Mouse (Mus musculus) heart, embryonic 15.5 days (tissue): Measurements from ENCODE around the gene Rtf1. TPM values are rescaled to one million over a fixed set of nuclear protein-coding genes. Genes with fewer than 3 reads are reported as not detected.
"Not testable (repeated sequence)": the region's sequence is repeated elsewhere in the genome, so short reads cannot be mapped to it uniquely, and the experiment has no call there.

Experiments used
- ATAC-seq: fragments of 200-750 bp; cut with Nextera tagmentation; replicated peaks from 2 replicates; pipeline ENCODE4 v1.8.0; 2017; ENCODE audit warnings: low read depth, moderate TSS enrichment; ENCODE audit not compliant: insufficient number of reproducible peaks, insufficient read depth, low FRiP score
- H3K27ac ChIP-seq: fragments of 300-500 bp; sonication (generic); 2 replicates; pipeline ENCODE4 v1.5.1; 2015; ENCODE audit warnings: mild to moderate bottlenecking, inconsistent platforms
- H3K27me3 ChIP-seq: fragments of 300-500 bp; sonication (generic); 2 replicates; pipeline ENCODE4 v1.6.1; 2015; ENCODE audit warnings: inconsistent platforms
- H3K36me3 ChIP-seq: fragments of 300-500 bp; sonication (generic); 2 replicates; pipeline ENCODE4 v1.6.1; 2015; ENCODE audit warnings: mild to moderate bottlenecking, inconsistent platforms
- H3K4me1 ChIP-seq: fragments of 300-500 bp; sonication (generic); replicated peaks from 2 replicates; pipeline ENCODE4 v1.6.1; 2015; ENCODE audit warnings: inconsistent platforms
- H3K4me2 ChIP-seq: fragments of 300-500 bp; sonication (generic); 2 replicates; pipeline ENCODE4 v1.6.1; 2015; ENCODE audit warnings: inconsistent platforms, mild to moderate bottlenecking, moderate library complexity
- H3K4me3 ChIP-seq: fragments of 300-500 bp; sonication (generic); 2 replicates; pipeline ENCODE4 v1.5.1; 2015; ENCODE audit warnings: mild to moderate bottlenecking, inconsistent platforms
- H3K9ac ChIP-seq: fragments of 300-500 bp; sonication (generic); 2 replicates; pipeline ENCODE4 v1.6.1; 2015; ENCODE audit warnings: mild to moderate bottlenecking, inconsistent platforms
- H3K9me3 ChIP-seq: fragments of 300-500 bp; sonication (generic); replicated peaks from 2 replicates; pipeline ENCODE4 v1.6.1; 2016; ENCODE audit warnings: inconsistent platforms
- WGBS: fragments of 180-500 bp; shearing (Covaris S2); methylation state at CpG from one replicate; pipeline ENCODE4 v1.1.7; 2015; ENCODE audit warnings: mixed read lengths; 5-methylcytosine and 5-hydroxymethylcytosine counted together
- polyA plus RNA-seq: library from polyadenylated mRNA; unstranded; fragments of >200 nt; fragmentation: Nextera tagmentation; extraction: Ambion mirVana; gene quantifications from 2 replicates; pipeline ENCODE4 v1.2.1, GENCODE M21; 2015

Rtf1 gene
- polyA plus RNA-seq, 1 experiment from 2014 or later, result 24.4 TPM

- 81% methylated on average over 9 of the region's 9 CpGs for WGBS
- H3K27ac ChIP-seq, result no peak overlapping the region
- no peaks in the 10 kb centered on the region for H3K9me3 ChIP-seq
- H3K9ac ChIP-seq, result no peak overlapping the region
- ATAC-seq, result no peak
- H3K36me3 ChIP-seq, result peaks cover 4% of the 10 kb centered on the region; the same call in 1 of the 2 replicates
- H3K4me2 ChIP-seq, result no peak overlapping the region
- H3K4me1 ChIP-seq, result peaks cover 5% of the 10 kb centered on the region; the same call in 1 of the 2 replicates
- no peak overlapping the region for H3K4me3 ChIP-seq
- H3K27me3 ChIP-seq, result no peaks in the 10 kb centered on the region
Observed at GRCm38 (mm10) chr2:119692003-119692701, 17.3 kb downstream of the Rtf1 start.

GRCm38 (mm10) chr2:119694826-119695225, 20.0 kb downstream of the Rtf1 start:
- Histone ChIP-seq H3K4me2 (no peak overlapping the region), H3K27me3 (no peaks in the 10 kb centered on the region), H3K36me3 (peaks cover 4% of the 10 kb centered on the region; the same call in 1 of the 2 replicates), H3K4me1 (peaks cover 5% of the 10 kb centered on the region; the same call in 1 of the 2 replicates), H3K27ac (no peak overlapping the region), H3K9me3 (no peaks in the 10 kb centered on the region), H3K9ac (no peak overlapping the region), H3K4me3 (no peak overlapping the region)
- ATAC-seq, result no peak
- whole genome bisulfite sequencing, result 83% methylated on average over 2 of the region's 2 CpGs

- ATAC-seq, result no peak
- H3K36me3 ChIP-seq, result peaks cover 4% of the 10 kb centered on the region; the same call in 1 of the 2 replicates
Observed at GRCm38 (mm10) chr2:119696111-119696510, 21.2 kb downstream of the Rtf1 start.

GRCm38 (mm10) chr2:119698472-119698871, 23.6 kb downstream of the Rtf1 start:
- no peaks in the 10 kb centered on the region for H3K9me3 ChIP-seq
- ATAC-seq, result no peak
- no peak overlapping the region for H3K27ac ChIP-seq
- H3K4me1 ChIP-seq, result no peaks in the 10 kb centered on the region
- H3K4me3 ChIP-seq, result no peak overlapping the region
- H3K27me3 ChIP-seq, result no peaks in the 10 kb centered on the region
- H3K36me3 ChIP-seq, result no peaks in the 10 kb centered on the region; the same call in 1 of the 2 replicates
- H3K4me2 ChIP-seq, result no peak overlapping the region
- 81% methylated on average over 2 of the region's 2 CpGs for WGBS
- H3K9ac ChIP-seq, result no peak overlapping the region

More at GRCm38 (mm10) chr2:119696111-119696510, 21.2 kb downstream of the Rtf1 start:
- no peak overlapping the region for H3K27ac ChIP-seq
- no peak overlapping the region for H3K4me2 ChIP-seq
- H3K9ac ChIP-seq, result no peak overlapping the region
- no peaks in the 10 kb centered on the region for H3K9me3 ChIP-seq
- 74% methylated on average over 1 of the region's 1 CpGs for WGBS
- no peak overlapping the region for H3K4me3 ChIP-seq
- no peaks in the 10 kb centered on the region for H3K27me3 ChIP-seq
- no peaks in the 10 kb centered on the region for H3K4me1 ChIP-seq

GRCm38 (mm10) chr2:119699962-119700361, 25.1 kb downstream of the Rtf1 start:
- Histone ChIP-seq H3K27ac (no peak overlapping the region), H3K9ac (no peak overlapping the region), H3K36me3 (no peaks in the 10 kb centered on the region; the same call in 1 of the 2 replicates), H3K9me3 (no peaks in the 10 kb centered on the region), H3K4me3 (no peak overlapping the region), H3K27me3 (no peaks in the 10 kb centered on the region), H3K4me2 (no peak overlapping the region), H3K4me1 (no peaks in the 10 kb centered on the region)
- 93% methylated on average over 3 of the region's 3 CpGs for WGBS
- ATAC-seq, result no peak

- peaks cover 19% of the 10 kb centered on the region for H3K36me3 ChIP-seq
- 89% methylated on average over 2 of the region's 2 CpGs for WGBS
- H3K4me3 ChIP-seq, result no peak overlapping the region
- H3K9ac ChIP-seq, result no peak overlapping the region
- no peak overlapping the region for H3K27ac ChIP-seq
- no peaks in the 10 kb centered on the region for H3K4me1 ChIP-seq
- no peak for ATAC-seq
- no peaks in the 10 kb centered on the region for H3K27me3 ChIP-seq
- no peak overlapping the region for H3K4me2 ChIP-seq
- H3K9me3 ChIP-seq, result no peaks in the 10 kb centered on the region
Observed at GRCm38 (mm10) chr2:119703171-119703570, 28.3 kb downstream of the Rtf1 start.

- no peaks in the 10 kb centered on the region for H3K4me1 ChIP-seq
- H3K9me3 ChIP-seq, result no peaks in the 10 kb centered on the region
- no peaks in the 10 kb centered on the region for H3K27me3 ChIP-seq
- ATAC-seq, result no peak
- no peak overlapping the region for H3K4me2 ChIP-seq
- peaks cover 41% of the 10 kb centered on the region for H3K36me3 ChIP-seq
- 91% methylated on average over 3 of the region's 3 CpGs for WGBS
- no peak overlapping the region for H3K4me3 ChIP-seq
- no peak overlapping the region for H3K27ac ChIP-seq
- no peak overlapping the region for H3K9ac ChIP-seq
Observed at GRCm38 (mm10) chr2:119707676-119708075, 32.8 kb downstream of the Rtf1 start.

GRCm38 (mm10) chr2:119710011-119710410, 35.1 kb downstream of the Rtf1 start:
- Histone ChIP-seq H3K4me3 (no peak overlapping the region), H3K9me3 (no peaks in the 10 kb centered on the region), H3K4me2 (no peak overlapping the region), H3K9ac (no peak overlapping the region), H3K27ac (no peak overlapping the region), H3K36me3 (peaks cover 49% of the 10 kb centered on the region), H3K4me1 (no peaks in the 10 kb centered on the region), H3K27me3 (no peaks in the 10 kb centered on the region)
- ATAC-seq, result no peak
- 85% methylated on average over 3 of the region's 3 CpGs for WGBS

- not testable (repeated sequence) for H3K9ac ChIP-seq, ATAC-seq, H3K27ac ChIP-seq, H3K4me2 ChIP-seq, H3K9me3 ChIP-seq, H3K4me1 ChIP-seq, H3K4me3 ChIP-seq, H3K27me3 ChIP-seq
- 92% methylated on average over 2 of the region's 2 CpGs for WGBS
- H3K36me3 ChIP-seq, result peaks cover 47% of the 10 kb centered on the region
Observed at GRCm38 (mm10) chr2:119715868-119716267, 41.0 kb downstream of the Rtf1 start.

- no peak overlapping the region for H3K4me3 ChIP-seq
- peaks cover 65% of the 10 kb centered on the region for H3K36me3 ChIP-seq
- WGBS, result 93% methylated on average over 8 of the region's 8 CpGs
- no peak overlapping the region for H3K9ac ChIP-seq
- no peak overlapping the region for H3K27ac ChIP-seq
- H3K27me3 ChIP-seq, result no peaks in the 10 kb centered on the region
- no peak for ATAC-seq
- H3K4me1 ChIP-seq, result no peaks in the 10 kb centered on the region
- no peak overlapping the region for H3K4me2 ChIP-seq
- no peaks in the 10 kb centered on the region for H3K9me3 ChIP-seq
Observed at GRCm38 (mm10) chr2:119721070-119721469, 46.2 kb downstream of the Rtf1 start.

- Histone ChIP-seq H3K9ac (no peak overlapping the region), H3K27ac (no peak overlapping the region), H3K4me1 (no peaks in the 10 kb centered on the region), H3K36me3 (peaks cover 89% of the 10 kb centered on the region), H3K9me3 (no peaks in the 10 kb centered on the region), H3K4me2 (no peak overlapping the region), H3K27me3 (no peaks in the 10 kb centered on the region), H3K4me3 (no peak overlapping the region)
- no peak for ATAC-seq
- WGBS, result 88% methylated on average over 3 of the region's 3 CpGs
Observed at GRCm38 (mm10) chr2:119727762-119728416, 53.0 kb downstream of the Rtf1 start.
